Mouse (Mus musculus) left cerebral cortex, postnatal 10 days (tissue): ENCODE results near the gene Klhl26. TPM values are rescaled to one million over a fixed set of nuclear protein-coding genes. Genes with fewer than 3 reads are reported as not detected.

Experiments used
- DNase-seq, 2 experiments: peaks; one replicate each; pipeline ENCODE4 v3.0.0; 2021 to 2022; ENCODE audit warnings: low spot score in 2 of 2, mixed read lengths in 1 of 2; ENCODE audit errors: extremely low spot score in 1 of 2
- intact Hi-C: fragments of 180-260 bp; cut with DNase I; formaldehyde crosslinking; loops from one replicate; pipeline ENCODE4 v1.15.1; 2025
- total RNA-seq, 2 experiments: library from RNA; stranded (reverse); gene quantifications; 2 replicates each; pipeline ENCODE4 v1.2.3; 2021

Klhl26 gene
- total RNA-seq, 2 experiments from 2014 or later: 33.1 to 33.8 TPM

DNA sequence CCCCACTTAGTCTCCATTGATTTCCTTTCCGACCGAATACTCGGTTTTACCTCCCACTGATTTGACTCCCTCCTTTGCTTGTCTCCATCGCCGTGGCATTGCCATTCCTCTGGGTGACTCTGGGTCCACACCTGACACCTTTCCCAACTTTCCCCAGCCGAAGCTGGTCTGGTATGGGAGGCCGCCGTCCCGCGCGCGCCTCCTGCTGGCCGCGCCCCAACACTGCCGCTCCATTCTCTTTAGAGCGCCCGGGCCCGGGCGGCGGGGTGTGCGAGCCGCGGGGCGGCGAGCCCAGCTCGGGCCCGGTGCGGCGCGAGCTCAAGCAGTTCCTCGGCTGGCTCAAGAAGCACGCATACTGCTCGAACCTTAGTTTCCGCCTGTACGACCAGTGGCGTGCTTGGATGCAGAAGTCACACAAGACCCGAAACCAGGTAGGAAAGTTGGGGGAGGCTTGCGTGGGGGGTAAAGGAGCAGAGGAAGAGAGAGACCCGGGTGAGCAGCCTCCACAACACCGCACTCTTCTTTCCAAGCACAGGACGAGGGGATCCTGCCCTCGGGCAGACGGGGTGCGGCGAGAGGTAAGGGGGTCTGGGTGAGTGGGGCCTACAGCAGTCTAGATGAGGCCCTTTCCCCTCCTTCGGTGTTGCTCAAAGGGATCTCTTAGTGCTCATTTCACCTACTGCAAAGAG is 26.4 kb upstream of the Klhl26 start:
- intact Hi-C loops: loop anchor here (1.0 to 5.0 kb wide), 2 partner anchors 86 to 120 kb away; no protein-coding TSS in a partner anchor
- DNase-seq: peak in 1 of 2 experiments; percentile 64

DNA sequence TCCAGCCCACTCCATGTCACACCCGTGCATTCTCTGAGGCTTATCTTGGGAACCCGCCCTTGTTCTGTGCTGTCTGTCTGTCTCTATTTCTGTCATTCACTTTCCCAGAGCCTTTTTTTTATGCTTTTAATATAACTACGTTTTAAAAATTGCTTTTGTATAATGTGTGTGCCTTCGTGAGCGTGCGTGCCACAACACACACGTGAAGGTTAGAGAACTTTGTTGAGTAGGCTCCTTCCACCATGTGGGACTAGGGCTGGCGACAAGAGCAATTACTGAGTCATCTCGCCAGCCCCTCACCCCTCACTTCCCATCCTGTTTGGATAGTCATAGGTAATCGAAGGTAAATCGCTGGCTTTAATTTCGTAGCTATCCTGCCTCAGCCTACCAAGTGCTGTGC is 25.8 kb upstream of the Klhl26 start:
- DNase-seq: no peak
- intact Hi-C loops: loop anchor here (5.0 kb wide), 1 partner anchor 85 kb away; no protein-coding TSS in a partner anchor

DNA sequence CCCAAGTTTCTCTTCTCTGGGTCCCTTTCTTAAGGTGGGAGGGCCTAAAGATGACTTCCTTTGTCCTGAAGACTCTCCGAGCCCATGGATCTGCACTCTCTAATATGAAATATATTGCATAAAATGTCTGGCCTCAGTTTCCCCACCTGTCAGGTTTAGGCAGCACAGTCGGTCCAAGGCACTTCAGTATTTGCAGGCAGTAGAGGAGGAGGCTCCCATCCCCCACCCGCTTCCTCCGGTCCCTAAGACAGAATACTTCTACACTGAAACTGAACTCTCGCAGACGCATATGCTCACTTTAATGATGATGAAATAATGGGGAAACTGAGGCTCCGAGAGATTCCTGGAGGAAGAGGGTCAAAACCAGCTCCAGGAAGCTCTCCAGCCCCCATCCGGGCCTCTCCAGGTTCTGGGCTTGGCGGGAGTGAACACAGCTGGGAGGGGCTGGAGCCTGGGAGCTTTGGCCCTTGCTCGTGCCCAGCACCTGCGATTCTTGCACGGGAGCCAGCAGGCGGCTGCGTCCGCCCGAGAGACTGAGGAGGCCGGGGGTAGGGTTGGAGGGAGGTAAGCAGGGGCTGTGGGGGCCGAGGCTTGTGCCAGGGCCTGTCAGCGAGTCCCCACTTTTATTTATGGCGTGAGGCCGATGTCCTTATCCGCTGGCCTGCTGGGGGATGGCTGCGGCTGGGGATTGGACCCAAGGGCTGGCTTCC is 25.2 kb upstream of the Klhl26 start:
- DNase-seq: no peak
- intact Hi-C loops: loop anchor here (5.0 kb wide), 1 partner anchor 85 kb away; no protein-coding TSS in a partner anchor

DNA sequence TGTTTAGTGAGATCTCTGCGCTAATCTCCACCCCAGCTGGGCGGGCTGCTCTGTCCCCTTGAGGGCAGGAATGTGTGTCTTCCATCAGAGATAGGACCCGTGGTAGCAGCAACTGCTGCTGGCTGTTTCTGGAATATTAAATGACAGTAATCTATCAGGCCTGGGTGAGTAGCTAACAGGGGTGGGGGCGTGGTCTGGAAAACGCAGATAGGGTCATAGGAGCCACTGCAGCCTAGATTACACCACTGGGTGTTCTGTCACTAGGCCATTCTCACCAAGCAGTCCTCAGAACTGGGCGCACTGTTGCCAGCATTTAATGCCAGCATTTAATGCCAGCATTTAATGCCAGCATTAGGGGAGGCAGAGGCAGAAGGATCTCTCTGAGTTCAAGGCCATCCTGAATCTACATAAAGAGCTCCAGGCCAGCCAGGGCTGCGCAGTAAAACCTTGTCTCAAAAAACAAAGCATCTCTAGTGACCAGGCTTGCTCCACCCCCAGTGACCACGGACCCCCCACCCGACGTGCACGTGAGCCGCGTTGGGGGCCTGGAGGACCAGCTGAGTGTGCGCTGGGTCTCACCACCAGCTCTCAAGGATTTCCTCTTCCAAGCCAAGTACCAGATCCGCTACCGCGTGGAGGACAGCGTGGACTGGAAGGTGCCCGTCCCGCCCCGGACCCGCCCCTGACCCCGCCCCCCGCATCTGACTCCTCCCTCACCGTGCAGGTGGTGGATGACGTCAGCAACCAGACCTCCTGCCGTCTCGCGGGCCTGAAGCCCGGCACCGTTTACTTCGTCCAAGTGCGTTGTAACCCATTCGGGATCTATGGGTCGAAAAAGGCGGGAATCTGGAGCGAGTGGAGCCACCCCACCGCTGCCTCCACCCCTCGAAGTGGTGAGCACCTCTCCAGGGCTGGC is 23.9 kb upstream of the Klhl26 start:
- intact Hi-C loops: loop anchor here (5.0 kb wide), 1 partner anchor 83 kb away; no protein-coding TSS in a partner anchor

DNA sequence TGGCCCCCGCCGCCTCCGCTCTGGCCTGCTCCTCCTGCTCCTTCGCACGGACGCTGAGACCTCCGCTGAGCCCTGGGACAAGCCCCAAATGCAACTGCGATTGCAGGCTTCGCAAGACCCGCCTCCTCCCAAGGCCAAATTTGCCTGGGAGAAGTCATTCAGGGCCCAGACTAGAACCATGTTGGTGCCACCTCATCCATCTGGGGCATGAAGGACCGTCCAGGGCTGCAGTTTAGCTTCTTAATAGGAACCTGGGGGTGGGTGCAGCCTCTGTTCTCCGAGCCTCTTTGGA is 18.9 kb upstream of the Klhl26 start:
- no peak for DNase-seq
- intact Hi-C loops: no loop called here

More for the DNA sequence above, 23.9 kb upstream of the Klhl26 start:
- DNase-seq: no peak

DNA sequence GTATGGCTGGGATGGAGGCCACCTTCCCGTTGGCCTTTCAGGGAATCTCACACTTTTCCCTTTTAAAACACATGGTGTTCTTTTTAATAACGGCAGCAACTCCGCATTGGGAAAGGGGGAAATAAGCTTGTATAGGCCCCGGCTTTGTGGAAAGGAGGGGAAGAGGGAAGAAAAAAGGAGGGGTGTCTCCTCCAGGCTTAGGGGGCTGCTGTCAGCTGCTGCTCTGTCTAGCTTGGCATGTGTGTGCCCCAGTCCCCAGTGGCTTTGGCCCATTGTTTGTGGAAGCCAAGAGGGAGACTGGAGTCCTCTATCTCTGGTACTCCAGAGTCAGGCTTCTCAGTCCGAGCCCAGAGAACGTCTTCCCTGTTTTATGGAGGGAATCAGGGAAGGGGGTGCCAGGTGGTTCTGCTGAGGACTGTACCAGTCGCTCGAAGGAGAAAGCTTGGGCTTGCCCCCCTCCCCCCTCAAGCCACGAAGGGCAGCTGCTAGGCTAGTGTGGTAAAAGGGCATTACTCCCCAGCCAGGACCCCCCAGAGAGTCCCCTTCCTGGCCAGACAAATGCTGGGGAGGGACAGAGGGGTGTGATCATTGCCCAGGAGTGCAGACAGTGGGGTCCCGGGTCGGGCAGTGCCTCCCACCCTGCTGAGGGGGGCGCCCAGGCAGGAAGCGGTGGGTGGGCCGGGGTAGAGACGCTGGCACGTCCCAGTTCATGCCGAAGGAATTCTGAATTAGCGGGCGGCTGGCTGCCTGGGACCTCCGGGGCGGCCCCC is 18.4 kb upstream of the Klhl26 start:
- no peak for DNase-seq
- intact Hi-C loops: no loop called here

DNA sequence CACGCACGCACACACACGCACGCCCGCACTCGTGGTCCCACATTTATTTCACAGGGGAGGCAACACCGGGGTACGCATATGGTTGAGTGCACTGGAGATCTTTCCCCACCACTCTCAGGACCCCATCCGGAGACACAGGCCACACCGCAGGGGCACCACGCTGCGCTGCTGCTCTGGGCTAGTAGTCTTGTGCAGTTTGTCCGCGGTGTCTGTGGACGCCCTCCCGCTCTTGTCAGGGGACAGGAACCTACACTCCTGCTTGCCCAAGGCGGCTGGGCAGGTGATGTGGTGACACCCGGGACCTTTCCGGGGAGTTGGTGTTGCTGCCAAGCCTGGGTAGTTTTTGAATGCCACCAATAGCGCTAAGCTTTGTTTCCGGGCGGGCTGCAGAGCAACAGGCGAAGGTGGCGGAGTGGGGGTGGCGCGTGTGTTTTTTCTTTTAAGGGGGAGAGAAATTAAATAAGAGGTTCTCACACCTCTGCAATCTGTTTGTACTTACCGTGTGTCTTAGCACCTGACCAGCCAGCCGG is 17.7 kb upstream of the Klhl26 start:
- DNase-seq: no peak
- intact Hi-C loops: no loop called here

DNA sequence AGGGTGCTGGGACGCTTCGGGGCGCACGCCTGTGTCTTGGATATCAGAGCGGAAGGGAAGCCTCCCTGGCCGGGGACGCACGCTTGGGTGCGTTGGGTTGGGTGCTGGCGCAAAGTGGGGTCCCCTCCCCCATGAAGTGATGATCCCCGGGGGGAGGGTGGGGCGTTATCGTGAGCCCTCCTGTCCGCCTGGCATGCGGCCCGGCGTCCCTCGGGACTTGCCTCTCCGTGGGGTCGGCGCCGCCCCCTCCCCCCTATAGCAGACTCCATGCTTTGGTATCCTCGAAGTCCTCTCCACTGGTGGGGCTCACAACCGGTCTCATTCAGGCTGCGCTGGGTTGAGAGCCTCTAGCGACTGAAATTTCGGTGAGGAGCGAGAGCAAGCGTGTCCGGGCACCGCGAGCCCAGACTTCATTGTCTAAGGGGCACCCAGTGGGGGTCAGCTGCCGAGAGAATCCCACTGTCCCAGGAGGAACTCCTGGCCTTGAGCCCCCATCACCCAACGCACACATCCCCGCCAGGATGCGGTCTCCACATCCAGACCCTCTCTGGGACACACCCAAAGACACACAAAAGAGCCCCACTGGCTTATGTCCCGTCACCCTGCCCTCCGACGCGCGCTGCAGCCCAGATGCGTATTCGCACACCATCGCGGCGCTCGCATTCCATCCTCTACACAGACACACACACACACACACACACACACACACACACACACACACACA is 17.1 kb upstream of the Klhl26 start:
- intact Hi-C loops: no loop called here
- DNase-seq: peak in 1 of 2 experiments; percentile 55

DNA sequence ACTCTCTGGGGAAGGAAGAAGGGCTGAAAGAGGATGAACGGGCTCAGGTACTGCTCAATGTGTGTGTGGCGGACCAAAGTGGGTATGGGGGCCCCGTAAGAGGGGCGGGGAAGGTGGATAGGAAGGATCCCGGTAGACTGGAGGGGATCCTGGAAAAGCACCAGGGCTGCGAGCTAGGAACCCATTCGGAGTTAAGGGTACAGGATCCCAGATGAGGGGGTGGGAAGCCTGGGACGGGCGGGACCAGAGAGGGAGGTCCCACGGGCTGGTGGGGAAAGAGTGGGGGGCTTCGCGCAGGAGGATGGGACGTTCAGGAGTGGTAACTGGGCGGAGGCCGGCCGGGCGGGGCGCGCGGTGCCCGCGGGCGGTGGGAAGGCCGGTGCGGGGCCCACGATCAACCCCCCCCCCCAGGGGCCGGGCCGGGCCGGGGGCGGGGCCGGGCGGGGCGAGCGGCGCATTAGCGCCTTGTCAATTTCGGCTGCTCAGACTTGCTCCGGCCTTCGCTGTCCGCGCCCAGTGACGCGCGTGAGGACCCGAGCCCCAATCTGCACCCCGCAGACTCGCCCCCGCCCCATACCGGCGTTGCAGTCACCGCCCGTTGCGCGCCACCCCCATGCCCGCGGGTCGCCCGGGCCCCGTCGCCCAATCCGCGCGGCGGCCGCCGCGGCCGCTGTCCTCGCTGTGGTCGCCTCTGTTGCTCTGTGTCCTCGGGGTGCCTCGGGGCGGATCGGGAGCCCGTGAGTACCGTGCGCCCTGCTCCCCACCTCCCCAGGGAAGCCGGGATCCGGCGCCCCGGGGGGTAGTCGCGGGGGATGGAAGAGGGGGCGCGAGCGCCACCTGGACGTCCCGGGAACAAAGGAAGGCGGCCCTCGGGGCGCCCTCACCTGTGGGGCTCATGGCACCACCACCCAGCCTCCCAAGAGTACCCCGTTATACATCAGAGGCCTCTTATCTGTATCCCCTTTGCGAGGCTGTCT is 16.2 kb upstream of the Klhl26 start, which contains the start of gene Crlf1:
TSS of gene Crlf1 (plus strand) at position 495 of the 977 bp plus-strand sequence.
- no peak for DNase-seq
- intact Hi-C loops: no loop called here

DNA sequence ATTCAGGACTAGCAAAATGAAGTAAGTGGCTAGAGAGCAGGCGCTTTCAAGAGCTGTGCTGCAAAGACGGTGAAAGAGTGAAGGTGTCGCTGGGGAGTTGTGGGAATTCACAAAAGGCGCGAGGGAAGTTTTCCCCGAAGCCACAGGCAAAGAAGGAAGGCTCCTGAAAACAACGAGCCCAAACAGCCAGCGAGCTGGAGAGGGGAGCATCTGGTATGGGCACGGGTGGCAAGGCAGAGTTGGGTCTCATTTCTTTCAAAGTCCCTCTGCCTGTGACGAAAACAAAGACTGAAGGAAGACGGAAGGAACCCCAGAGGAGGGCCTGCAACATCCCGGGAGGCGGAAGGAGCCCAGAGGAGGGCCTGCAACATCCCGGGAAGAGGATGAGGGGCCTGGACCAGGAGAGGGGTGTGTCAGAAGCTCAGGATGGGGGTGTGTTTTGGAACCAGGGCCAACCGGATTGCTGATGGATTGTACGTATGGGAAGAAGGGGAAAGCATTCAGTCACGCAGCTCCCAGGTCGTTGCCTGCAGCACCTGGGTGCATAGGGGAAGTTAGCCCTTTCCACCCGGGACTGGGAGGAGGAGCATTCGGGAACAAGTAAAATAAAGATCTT is 14.2 kb upstream of the Klhl26 start:
- no peak for DNase-seq
- intact Hi-C loops: no loop called here

DNA sequence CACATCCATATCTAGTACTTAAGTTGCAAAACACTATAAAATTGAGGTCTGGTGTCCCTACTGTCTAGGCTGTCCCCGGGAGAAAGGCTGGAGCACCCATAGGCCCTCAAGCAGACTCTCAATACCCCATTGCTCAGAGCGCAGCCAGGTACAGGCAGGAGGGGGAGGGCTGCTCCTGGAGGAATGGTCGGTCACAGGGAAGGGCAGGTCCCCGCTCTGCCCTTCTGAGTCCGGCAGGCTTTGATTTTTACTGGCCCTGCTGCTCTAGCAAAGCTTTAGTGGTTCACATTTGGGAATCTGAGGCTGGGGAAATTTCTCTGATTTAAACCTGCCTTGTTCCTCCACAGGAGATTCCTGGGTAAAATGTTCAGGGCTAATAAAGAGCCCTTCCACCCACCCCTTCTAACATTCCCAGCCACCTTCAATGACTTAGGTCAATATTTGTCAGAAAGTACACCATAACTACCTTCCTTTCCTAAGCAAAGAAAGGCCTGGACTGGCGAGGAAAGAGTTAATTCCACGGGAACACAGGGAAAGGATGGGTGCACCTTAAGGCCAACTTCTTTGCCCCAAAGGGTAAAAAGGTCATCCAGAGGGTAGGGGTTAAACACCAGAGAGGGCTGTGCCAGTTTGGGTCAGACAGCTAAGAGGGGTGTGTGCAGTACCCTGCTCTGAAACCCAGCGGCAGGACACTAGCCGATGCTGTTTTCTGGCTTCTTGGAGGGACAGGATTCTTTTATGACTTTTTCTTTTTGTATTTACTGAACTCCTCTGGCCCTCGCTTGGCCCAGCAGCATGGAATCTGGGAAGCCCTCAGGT is 13.5 kb upstream of the Klhl26 start:
- intact Hi-C loops: no loop called here

DNA sequence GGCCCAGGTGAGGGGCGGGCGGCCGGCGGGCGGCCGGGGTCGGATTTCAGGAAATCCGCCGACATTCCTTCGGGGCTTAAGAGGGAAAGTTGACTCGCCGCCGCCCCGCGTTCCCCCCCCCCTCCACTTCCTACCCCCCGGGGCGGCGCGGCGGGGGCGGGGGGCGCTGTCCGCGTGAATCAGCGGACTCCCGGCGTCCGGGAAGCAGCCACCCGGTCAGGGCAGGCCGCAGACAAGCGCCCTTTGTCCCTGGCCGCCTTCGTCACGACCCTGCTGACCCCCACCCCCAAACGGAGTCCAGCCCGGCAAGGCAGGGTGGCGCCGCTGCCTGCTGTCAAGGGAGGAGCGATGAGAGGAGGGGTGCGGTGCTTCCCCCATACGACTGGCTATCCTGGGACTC is 12.8 kb upstream of the Klhl26 start:
- intact Hi-C loops: no loop called here
- peak in 1 of 2 experiments; percentile 52 for DNase-seq

More for the DNA sequence above, 13.5 kb upstream of the Klhl26 start:
- no peak for DNase-seq

DNA sequence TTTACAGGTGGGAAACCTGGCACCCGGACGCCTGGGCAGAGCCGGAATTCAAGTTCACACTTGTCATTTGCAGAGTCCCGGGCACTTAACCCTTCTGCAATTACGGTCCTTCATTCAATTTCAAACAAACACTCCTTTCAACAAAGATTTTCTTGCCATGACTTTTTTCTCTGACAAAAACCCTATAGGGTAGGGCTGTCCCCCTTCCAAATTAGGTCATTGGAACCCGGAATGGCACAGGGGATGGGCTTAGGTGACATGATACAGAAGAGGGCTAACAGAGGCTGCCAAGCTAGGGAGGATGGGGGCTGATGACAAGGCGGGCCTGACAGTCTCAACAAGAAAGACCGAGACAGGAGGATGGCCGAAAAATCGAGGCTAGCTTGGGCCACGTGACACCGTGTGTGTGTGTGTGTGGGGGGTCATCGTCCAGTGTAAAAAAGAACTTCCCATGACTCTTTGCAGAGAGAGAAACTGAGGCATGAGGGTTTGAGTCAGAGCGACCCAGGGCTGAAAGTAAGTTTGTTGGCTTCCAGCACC is 12.2 kb upstream of the Klhl26 start:
- intact Hi-C loops: no loop called here

DNA sequence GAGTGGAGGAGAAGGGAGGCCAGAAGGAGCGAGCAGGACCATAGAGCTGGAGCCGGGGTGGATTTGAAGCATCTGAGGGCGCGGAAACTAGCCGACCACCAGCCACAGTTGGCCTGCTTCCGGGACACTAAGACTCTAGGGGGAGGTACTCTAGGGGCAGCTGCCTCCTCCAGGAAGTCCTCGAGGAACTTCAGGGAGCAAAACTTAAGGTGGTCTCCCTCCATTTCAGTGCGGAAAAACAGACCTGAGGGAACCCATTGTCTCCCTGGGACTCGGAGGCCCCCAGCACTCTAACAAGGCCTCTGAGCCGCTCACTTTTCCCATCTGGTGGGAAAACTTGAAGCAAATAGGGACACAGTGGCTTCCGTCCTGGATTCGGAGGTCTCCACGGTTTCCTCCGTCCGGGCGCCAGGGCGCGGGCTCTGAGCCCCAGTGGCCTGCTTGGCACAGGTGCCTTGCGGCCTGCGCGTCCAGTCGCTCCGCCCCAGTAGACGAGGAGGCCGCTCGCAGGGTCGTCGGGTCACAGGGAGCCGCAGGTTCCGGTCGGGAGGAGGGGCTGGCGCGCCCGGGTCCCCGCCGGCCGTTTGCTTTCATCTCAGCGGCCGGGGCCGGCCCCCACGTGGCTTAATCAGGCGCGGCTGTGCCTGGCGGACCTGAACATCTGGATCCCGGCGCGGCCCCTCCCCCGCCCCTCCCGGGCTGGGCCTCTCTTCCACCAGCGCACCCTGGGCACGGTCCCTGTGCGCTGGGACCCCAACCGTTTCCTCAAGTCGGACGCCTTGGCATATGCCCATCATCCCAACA is 11.4 kb upstream of the Klhl26 start:
- intact Hi-C loops: no loop called here
- DNase-seq: peak in 1 of 2 experiments; percentile 72

More for the DNA sequence above, 12.2 kb upstream of the Klhl26 start:
- DNase-seq: no peak
